Mouse (Mus musculus) lung, embryonic 14.5 days (tissue): ENCODE data around the gene Hrnr. TPM values are rescaled to one million over a fixed set of nuclear protein-coding genes. Genes with fewer than 3 reads are reported as not detected.

Source experiments
- ATAC-seq: fragments of 200-750 bp; cut with Nextera tagmentation; 2 replicates; pipeline ENCODE4 v1.8.0; 2017; ENCODE audit warnings: mild to moderate bottlenecking, moderate TSS enrichment, moderate library complexity; ENCODE audit not compliant: insufficient read depth
- DNase-seq: peaks from one replicate; pipeline ENCODE4 v3.0.0-alpha.2; 2015
- H3K27ac ChIP-seq: fragments of 300-500 bp; sonication (generic); 2 replicates; pipeline ENCODE4 v1.5.1; 2014; ENCODE audit warnings: low read depth, mild to moderate bottlenecking, moderate library complexity
- H3K27me3 ChIP-seq: fragments of 300-500 bp; sonication (generic); 2 replicates; pipeline ENCODE4 v1.6.1; 2014; ENCODE audit warnings: low read length, control low read depth; ENCODE audit not compliant: insufficient read depth
- H3K36me3 ChIP-seq: fragments of 300-500 bp; sonication (generic); 2 replicates; pipeline ENCODE4 v1.6.1; 2014; ENCODE audit warnings: control low read depth; ENCODE audit not compliant: insufficient read depth
- H3K4me1 ChIP-seq: fragments of 300-500 bp; sonication (generic); 2 replicates; pipeline ENCODE4 v1.6.1; 2014; ENCODE audit warnings: antibody characterized with exemption, control low read depth; ENCODE audit not compliant: insufficient read depth
- H3K4me2 ChIP-seq: fragments of 300-500 bp; sonication (generic); 2 replicates; pipeline ENCODE4 v1.6.1; 2014; ENCODE audit warnings: mild to moderate bottlenecking
- H3K4me3 ChIP-seq: fragments of 300-500 bp; sonication (generic); 2 replicates; pipeline ENCODE4 v1.5.1; 2014; ENCODE audit warnings: low read depth, low read length
- H3K9ac ChIP-seq: fragments of 300-500 bp; sonication (generic); 2 replicates; pipeline ENCODE4 v1.6.1; 2014
- H3K9me3 ChIP-seq: fragments of 300-500 bp; sonication (generic); 2 replicates; pipeline ENCODE4 v1.6.1; 2016; ENCODE audit warnings: low read depth, low read length, control low read depth
- CTCF ChIP-seq: IDR thresholded peaks from 2 replicates; pipeline ENCODE4 v1.5.1; 2016; ENCODE audit warnings: antibody characterized with exemption, low read depth
- WGBS: fragments of 180-500 bp; shearing (Covaris S2); extraction: QIAGEN DNeasy Blood & Tissue Kit; methylation state at CpG from one replicate; pipeline ENCODE4 v1.1.7; 2014; 5-methylcytosine and 5-hydroxymethylcytosine counted together
- polyA plus RNA-seq: library from polyadenylated mRNA; unstranded; fragments of >200 nt; fragmentation: Nextera tagmentation; extraction: Ambion mirVana; gene quantifications from 2 replicates; pipeline ENCODE4 v1.2.1, GENCODE M21; 2014

Gene Hrnr
- polyA plus RNA-seq = not detected in 2 replicates

GRCm38 (mm10) chr3:93319449-93319848, at the start of gene Hrnr:
TSS of gene Hrnr (plus strand) at chr3:93319749.
- Histone ChIP-seq H3K4me3 (no peak within 1 kb of the TSS), H3K9me3 (no peaks in the 10 kb centered on the region), H3K27me3 (no peaks in the 10 kb centered on the region), H3K36me3 (no peaks in the 10 kb centered on the region), H3K9ac (no peak within 1 kb of the TSS), H3K4me1 (no peaks in the 10 kb centered on the region), H3K4me2 (no peak within 1 kb of the TSS), H3K27ac (no peak within 1 kb of the TSS)
- DNase-seq (no peak), ATAC-seq (no peak)
- TF ChIP-seq CTCF = no peak
- 55% methylated on average over 2 of the region's 2 CpGs for WGBS

- no peaks in the 10 kb centered on the region for H3K9me3 ChIP-seq
- no peak within 1 kb of the TSS for H3K4me2 ChIP-seq
- no peak within 1 kb of the TSS for H3K9ac ChIP-seq
- H3K4me3 ChIP-seq = no peak within 1 kb of the TSS
- TF ChIP-seq CTCF = no peak
- DNase-seq (no peak), ATAC-seq (no peak)
- H3K27me3 ChIP-seq = no peaks in the 10 kb centered on the region
- WGBS = 72% methylated on average over 2 of the region's 2 CpGs
- no peaks in the 10 kb centered on the region for H3K4me1 ChIP-seq
- H3K27ac ChIP-seq = no peak within 1 kb of the TSS
- no peaks in the 10 kb centered on the region for H3K36me3 ChIP-seq
These were observed 46.3 kb upstream of the Hrnr start, which contains the start of gene Flg for GRCm38 (mm10) chr3:93273223-93273622. TSS of gene Flg (plus strand) at chr3:93273523.

GRCm38 (mm10) chr3:93297542-93297941, 22.0 kb upstream of the Hrnr start:
- H3K4me2 ChIP-seq = no peak overlapping the region
- ATAC-seq (no peak), DNase-seq (no peak)
- H3K36me3 ChIP-seq = no peaks in the 10 kb centered on the region
- TF ChIP-seq CTCF = no peak
- H3K27me3 ChIP-seq = no peaks in the 10 kb centered on the region
- H3K27ac ChIP-seq = no peak overlapping the region
- WGBS = 66% methylated on average over 2 of the region's 2 CpGs
- H3K9me3 ChIP-seq = no peaks in the 10 kb centered on the region
- H3K9ac ChIP-seq = no peak overlapping the region
- no peaks in the 10 kb centered on the region for H3K4me1 ChIP-seq
- no peak overlapping the region for H3K4me3 ChIP-seq

- Histone ChIP-seq H3K9ac (no peak overlapping the region), H3K36me3 (no peaks in the 10 kb centered on the region), H3K4me2 (no peak overlapping the region), H3K27ac (no peak overlapping the region), H3K4me1 (no peaks in the 10 kb centered on the region), H3K9me3 (no peaks in the 10 kb centered on the region), H3K4me3 (no peak overlapping the region), H3K27me3 (no peaks in the 10 kb centered on the region)
- TF ChIP-seq CTCF = no peak
- WGBS = 77% methylated on average over 6 of the region's 6 CpGs
- DNase-seq (no peak), ATAC-seq (no peak)
These were observed 19.7 kb upstream of the Hrnr start for GRCm38 (mm10) chr3:93299832-93300231.

GRCm38 (mm10) chr3:93301896-93302295, 17.7 kb upstream of the Hrnr start:
- H3K4me3 ChIP-seq = no peak overlapping the region
- H3K4me2 ChIP-seq = no peak overlapping the region
- TF ChIP-seq CTCF = no peak
- no peak for DNase-seq
- no peak overlapping the region for H3K9ac ChIP-seq
- no peaks in the 10 kb centered on the region for H3K36me3 ChIP-seq
- no peaks in the 10 kb centered on the region for H3K27me3 ChIP-seq
- no peak overlapping the region for H3K27ac ChIP-seq
- no peaks in the 10 kb centered on the region for H3K4me1 ChIP-seq
- 64% methylated on average over 3 of the region's 3 CpGs for WGBS
- H3K9me3 ChIP-seq = no peaks in the 10 kb centered on the region
- ATAC-seq = no peak

- 79% methylated on average over 2 of the region's 2 CpGs for WGBS
- no peak overlapping the region for H3K9ac ChIP-seq
- no peak overlapping the region for H3K27ac ChIP-seq
- DNase-seq (peak; percentile 22), ATAC-seq (no peak)
- H3K4me2 ChIP-seq = no peak overlapping the region
- H3K4me1 ChIP-seq = no peaks in the 10 kb centered on the region
- no peaks in the 10 kb centered on the region for H3K36me3 ChIP-seq
- TF ChIP-seq CTCF = peak; percentile 30; the same call in 1 of the 2 replicates
- no peak overlapping the region for H3K4me3 ChIP-seq
- no peaks in the 10 kb centered on the region for H3K9me3 ChIP-seq
- H3K27me3 ChIP-seq = no peaks in the 10 kb centered on the region
These were observed 13.4 kb upstream of the Hrnr start for GRCm38 (mm10) chr3:93306142-93306541.

GRCm38 (mm10) chr3:93311371-93311770, 8.2 kb upstream of the Hrnr start:
- Histone ChIP-seq H3K27ac (no peak overlapping the region), H3K4me3 (no peak overlapping the region), H3K27me3 (no peaks in the 10 kb centered on the region), H3K36me3 (no peaks in the 10 kb centered on the region), H3K4me1 (no peaks in the 10 kb centered on the region), H3K9ac (no peak overlapping the region), H3K4me2 (no peak overlapping the region), H3K9me3 (no peaks in the 10 kb centered on the region)
- TF ChIP-seq CTCF = no peak
- WGBS = 58% methylated on average over 3 of the region's 3 CpGs
- no peak for ATAC-seq
- DNase-seq = no peak

- 0 out of 2 replicates have a peak, but pooled peaks have one; percentile 16 for TF ChIP-seq CTCF
- peak; percentile 8 for DNase-seq
- Histone ChIP-seq H3K36me3 (no peaks in the 10 kb centered on the region), H3K9me3 (no peaks in the 10 kb centered on the region), H3K27me3 (no peaks in the 10 kb centered on the region), H3K4me1 (no peaks in the 10 kb centered on the region), H3K4me3 (no peak overlapping the region), H3K4me2 (no peak overlapping the region), H3K27ac (no peak overlapping the region), H3K9ac (no peak overlapping the region)
- ATAC-seq = no peak
- WGBS = 87% methylated on average over 1 of the region's 1 CpGs
These were observed 5.2 kb upstream of the Hrnr start for GRCm38 (mm10) chr3:93314388-93314787.
